Mouse (Mus musculus): ENCODE measurements around the gene Cep128.

DNA sequence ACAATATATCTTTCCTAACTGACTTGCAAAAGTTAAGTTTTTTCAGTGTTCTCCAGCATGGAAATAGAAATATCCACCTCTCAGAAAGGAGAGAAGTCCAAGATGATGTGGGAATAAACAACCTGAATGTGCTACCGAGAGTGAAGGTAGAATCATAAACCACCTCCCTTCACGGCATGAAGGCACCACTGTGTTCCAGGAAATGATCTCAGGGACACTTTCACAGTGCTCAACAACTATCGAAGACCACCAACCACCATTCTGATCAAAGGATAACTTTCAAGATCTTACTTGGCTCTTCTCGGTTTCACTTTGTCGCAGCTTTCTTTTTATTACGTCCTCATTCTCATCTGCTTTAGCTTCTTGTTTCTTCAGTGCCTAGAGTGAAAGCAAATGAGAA, 85.5 kb downstream of the Cep128 start:
- TF ChIP-seq POLR2A (IDR thresholded peaks at IDR 0.05; ENCODE audit: extremely low read depth, insufficient read depth, low read length) (no peak), CTCF (IDR thresholded peaks at IDR 0.05; ENCODE audit: low read depth, low read length) (no peak)
